Mouse (Mus musculus) CH12.LX (cell line): Measurements from ENCODE around the gene Calcb. TPM values are rescaled to one million over a fixed set of nuclear protein-coding genes. Genes with fewer than 3 reads are reported as not detected.

Source experiments
- DNase-seq: peaks from one replicate; pipeline ENCODE4 v3.0.0-alpha.2; 2013; ENCODE audit errors: extremely low read depth
- H3K27ac ChIP-seq: 2 replicates; pipeline ENCODE4 v1.5.1; 2012; ENCODE audit warnings: low read depth, mild to moderate bottlenecking, control low read depth, moderate library complexity; ENCODE audit not compliant: insufficient read depth
- H3K27me3 ChIP-seq: replicated peaks from 2 replicates; pipeline ENCODE3; 2012; ENCODE audit warnings: inconsistent platforms
- H3K36me3 ChIP-seq, 2 experiments: replicated peaks in 1 of 2; 2 replicates each; pipeline versions ENCODE3 to v1.6.1; 2012; ENCODE audit warnings: inconsistent platforms in 1 of 2, low read length in 1 of 2, mild to moderate bottlenecking in 1 of 2, mixed read lengths in 1 of 2, moderate library complexity in 1 of 2; ENCODE audit not compliant: control insufficient read depth in 1 of 2, insufficient read depth in 1 of 2
- H3K4me1 ChIP-seq, 2 experiments: 2 replicates each; pipeline ENCODE4 v1.6.1; 2012; ENCODE audit warnings: inconsistent platforms in 1 of 2, moderate library complexity in 1 of 2; ENCODE audit not compliant: insufficient read depth in 2 of 2, control insufficient read depth in 1 of 2
- H3K4me2 ChIP-seq: 2 replicates; pipeline ENCODE4 v1.6.1; 2012; ENCODE audit warnings: low read depth, mild to moderate bottlenecking, control low read depth; ENCODE audit not compliant: poor library complexity, insufficient read depth, severe bottlenecking
- H3K4me3 ChIP-seq, 3 experiments: fragments of 150-350 bp in 1 of 3; sonication (generic) in 1 of 3; replicated peaks in 1 of 3; 2 replicates each; pipeline versions ENCODE3 to v1.5.1; 2011 to 2012; ENCODE audit warnings: low read depth in 2 of 3, low read length in 2 of 3, mild to moderate bottlenecking in 2 of 3, moderate library complexity in 2 of 3, control low read depth in 1 of 3, improper control_type of control experiment in 1 of 3, inconsistent platforms in 1 of 3, mixed read lengths in 1 of 3; ENCODE audit not compliant: poor library complexity in 1 of 3
- H3K79me2 ChIP-seq: replicated peaks from 2 replicates; pipeline ENCODE4 v1.6.1; 2012; ENCODE audit warnings: mild to moderate bottlenecking, moderate library complexity; ENCODE audit not compliant: control insufficient read depth, poor library complexity, insufficient read depth, severe bottlenecking; ENCODE audit errors: extremely low read depth
- H3K9ac ChIP-seq: 2 replicates; pipeline ENCODE4 v1.6.1; 2012; ENCODE audit warnings: low read depth, mild to moderate bottlenecking, control low read depth, moderate library complexity; ENCODE audit not compliant: insufficient read depth
- H3K9me3 ChIP-seq: replicated peaks from 2 replicates; pipeline ENCODE3; 2012; ENCODE audit warnings: low read length, inconsistent platforms, mixed read lengths
- BHLHE40 ChIP-seq: IDR thresholded peaks from 2 replicates; pipeline ENCODE4 v1.6.1; 2011; ENCODE audit warnings: mild to moderate bottlenecking, low read depth, low read length, improper control_type of control experiment
- CHD1 ChIP-seq: IDR thresholded peaks from 2 replicates; pipeline ENCODE4 v1.6.1; 2012; ENCODE audit warnings: low read depth, low read length, improper control_type of control experiment, inconsistent platforms
- CTCF ChIP-seq, 2 experiments: IDR thresholded peaks in 1 of 2; conservative IDR thresholded peaks in 1 of 2; 2 replicates each; pipeline ENCODE4 v1.5.1; 2011 to 2012; ENCODE audit warnings: low read depth in 2 of 2, low read length in 2 of 2, improper control_type of control experiment in 1 of 2, inconsistent platforms in 1 of 2, mild to moderate bottlenecking in 1 of 2, moderate library complexity in 1 of 2
- E2F4 ChIP-seq: IDR thresholded peaks from 2 replicates; pipeline ENCODE4 v1.6.1; 2011; ENCODE audit warnings: low read depth, low read length, improper control_type of control experiment; ENCODE audit not compliant: insufficient replicate concordance
- ELF1 ChIP-seq: IDR thresholded peaks from 2 replicates; pipeline ENCODE4 v1.6.1; 2014; ENCODE audit warnings: low read depth, mild to moderate bottlenecking, inconsistent platforms, low read length, improper control_type of control experiment
- GABPA ChIP-seq: IDR thresholded peaks from 2 replicates; pipeline ENCODE4 v1.6.1; 2012; ENCODE audit warnings: low read depth, low read length, improper control_type of control experiment, inconsistent platforms; ENCODE audit not compliant: insufficient replicate concordance
- IRF4 ChIP-seq: IDR thresholded peaks from 2 replicates; pipeline ENCODE4 v1.6.1; 2014; ENCODE audit warnings: low read depth, mild to moderate bottlenecking, inconsistent platforms, low read length, improper control_type of control experiment
- JUN ChIP-seq: IDR thresholded peaks from 2 replicates; pipeline ENCODE4 v1.6.1; 2011; ENCODE audit warnings: low read depth, mild to moderate bottlenecking, low read length, improper control_type of control experiment, moderate library complexity; ENCODE audit not compliant: insufficient read depth
- JUND ChIP-seq: conservative IDR thresholded peaks from 2 replicates; pipeline ENCODE4 v1.6.1; 2011; ENCODE audit warnings: low read depth, low read length, improper control_type of control experiment
- NELFE ChIP-seq: IDR thresholded peaks from 2 replicates; pipeline ENCODE4 v1.6.1; 2011; ENCODE audit warnings: low read depth, low read length, improper control_type of control experiment
- NRF1 ChIP-seq: IDR thresholded peaks from 2 replicates; pipeline ENCODE4 v1.6.1; 2014; ENCODE audit warnings: low read depth, mild to moderate bottlenecking, inconsistent platforms, low read length, improper control_type of control experiment, moderate library complexity
- PAX5 ChIP-seq: IDR thresholded peaks from 2 replicates; pipeline ENCODE4 v1.6.1; 2012; ENCODE audit warnings: low read length, inconsistent platforms, mixed read lengths
- POLR2A ChIP-seq: IDR thresholded peaks from 2 replicates; pipeline ENCODE4 v1.6.1; 2011; ENCODE audit warnings: low read depth, mild to moderate bottlenecking, improper control_type of control experiment, low read length
- POLR2AphosphoS2 ChIP-seq: IDR thresholded peaks from 2 replicates; pipeline ENCODE4 v1.6.1; 2011; ENCODE audit warnings: low read depth, low read length, improper control_type of control experiment
- SIN3A ChIP-seq: IDR thresholded peaks from 2 replicates; pipeline ENCODE4 v1.6.1; 2012; ENCODE audit warnings: low read length, improper control_type of control experiment, inconsistent platforms
- USF1 ChIP-seq: IDR thresholded peaks from 2 replicates; pipeline ENCODE4 v1.6.1; 2014; ENCODE audit warnings: low read depth, mild to moderate bottlenecking, inconsistent platforms, low read length, improper control_type of control experiment
- ZMIZ1 ChIP-seq: IDR thresholded peaks from 2 replicates; pipeline ENCODE4 v1.6.1; 2012; ENCODE audit warnings: low read depth, mild to moderate bottlenecking, inconsistent platforms, low read length, improper control_type of control experiment
- ZNF384 ChIP-seq: IDR thresholded peaks from 2 replicates; pipeline ENCODE4 v1.6.1; 2012; ENCODE audit warnings: low read depth, low read length, improper control_type of control experiment, inconsistent platforms
- dilution Hi-C: fragments of 300-500 bp; cut with MboI; formaldehyde crosslinking; loops from 2 replicates; pipeline ENCODE4 v1.14.3; 2020; ENCODE audit warnings: low sequenced_read_pairs; ENCODE audit not compliant: extremely low pct_unique_long_range_greater_than_20kb, extremely low pct_ligation_motif_present
- in situ Hi-C: fragments of 300-500 bp; cut with MboI; formaldehyde crosslinking; loops from 3 replicates; pipeline ENCODE4 v1.14.3; 2019; ENCODE audit warnings: low sequenced_read_pairs, low pct_ligation_motif_present, low pct_unique_long_range_greater_than_20kb, mixed read lengths
- polyA plus RNA-seq: library from polyadenylated mRNA; unstranded; fragments of >175 nt; gene quantifications from 2 replicates; pipeline ENCODE4 v1.2.1, GENCODE M21; 2012; ENCODE audit warnings: low read depth; ENCODE audit not compliant: insufficient read length
- total RNA-seq, 2 experiments: library from RNA; depleted of rRNA; stranded (reverse); fragments of 300-350 nt in 1 of 2; fragments of >200 nt in 1 of 2; gene quantifications; 2 replicates each; pipeline ENCODE4 v1.2.3; 2012 to 2014

The Calcb gene
- total and polyA plus RNA-seq, 3 experiments, result not detected

DNA sequence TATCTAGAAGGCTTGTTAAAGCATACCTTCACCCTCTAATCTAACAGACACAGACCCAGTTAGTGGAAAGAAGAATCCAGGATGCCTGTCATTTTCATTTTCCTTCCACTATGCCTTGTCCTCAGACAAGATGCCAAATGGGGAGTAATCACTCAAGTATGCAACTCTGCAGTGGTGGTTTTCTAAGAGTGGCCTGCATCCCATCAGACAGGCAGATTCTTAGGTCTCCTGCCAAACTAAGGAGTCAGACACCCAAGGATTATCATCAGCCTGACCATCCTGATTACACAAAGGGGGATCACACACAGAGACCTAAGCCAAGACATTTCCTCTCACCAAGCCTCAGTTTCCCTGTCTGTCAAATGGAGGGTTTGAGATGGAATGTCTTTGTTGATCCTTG is 19.7 kb downstream of the Calcb start:
- dilution Hi-C loops, result no loop called here
- no peaks in the 10 kb centered on the region for H3K9me3 ChIP-seq
- H3K4me3 ChIP-seq, result no peak overlapping the region
- no peak overlapping the region for H3K27ac ChIP-seq
- TF ChIP-seq IRF4 (no peak), E2F4 (no peak), JUND (no peak), SIN3A (no peak), ZNF384 (no peak), CHD1 (no peak), GABPA (no peak), ZMIZ1 (no peak), BHLHE40 (no peak), POLR2AphosphoS2 (no peak), USF1 (no peak)
- TF ChIP-seq, all 38 proteins: peak for 0
- peaks cover 0 to 28% of the 10 kb centered on the region in 2 experiments; a peak in 2 of 4 replicates for H3K4me1 ChIP-seq
- DNase-seq, result no peak
- no peak overlapping the region for H3K9ac ChIP-seq
- H3K79me2 ChIP-seq, result no peaks in the 10 kb centered on the region
- H3K36me3 ChIP-seq, result no peaks in the 10 kb centered on the region
- H3K27me3 ChIP-seq, result no peaks in the 10 kb centered on the region
- in situ Hi-C loops, result no loop called here
- no peak overlapping the region for H3K4me2 ChIP-seq

- Histone ChIP-seq H3K36me3 (no peaks in the 10 kb centered on the region), H3K4me2 (no peak overlapping the region), H3K9ac (no peak overlapping the region), H3K79me2 (no peaks in the 10 kb centered on the region), H3K27ac (no peak overlapping the region), H3K9me3 (no peaks in the 10 kb centered on the region), H3K4me3 (no peak overlapping the region), H3K4me1 (peaks cover 0 to 28% of the 10 kb centered on the region in 2 experiments; a peak in 2 of 4 replicates), H3K27me3 (no peaks in the 10 kb centered on the region)
- in situ Hi-C loops, result loop anchor here (10.0 kb wide), 1 partner anchor 54 kb away; no protein-coding TSS in a partner anchor
- peak; percentile 51 for DNase-seq
- dilution Hi-C loops, result no loop called here
- TF ChIP-seq NELFE (no peak), POLR2A (no peak), NRF1 (no peak), PAX5 (no peak), E2F4 (no peak), CTCF (conservative IDR thresholded peaks at IDR 0.05 in 1 of 2, IDR thresholded peaks at IDR 0.05 in 1 of 2; ENCODE audit: low read depth in 2 of 2, low read length in 2 of 2) (peak in 1 of 2 experiments; percentile 56; a peak in 2 of 4 replicates), POLR2AphosphoS2 (no peak), JUN (no peak), ELF1 (peak; percentile 30; the same call in 1 of the 2 replicates)
Observed at GRCm38 (mm10) chr7:114740360-114741165, 22.1 kb downstream of the Calcb start.
